Mouse (Mus musculus): ENCODE results near the gene Slc45a3. TPM values are rescaled to one million over a fixed set of nuclear protein-coding genes. Genes with fewer than 3 reads are reported as not detected.

The Slc45a3 gene
- 0.50 TPM for polyA plus RNA-seq (2017; shearing (Covaris generic))

DNA sequence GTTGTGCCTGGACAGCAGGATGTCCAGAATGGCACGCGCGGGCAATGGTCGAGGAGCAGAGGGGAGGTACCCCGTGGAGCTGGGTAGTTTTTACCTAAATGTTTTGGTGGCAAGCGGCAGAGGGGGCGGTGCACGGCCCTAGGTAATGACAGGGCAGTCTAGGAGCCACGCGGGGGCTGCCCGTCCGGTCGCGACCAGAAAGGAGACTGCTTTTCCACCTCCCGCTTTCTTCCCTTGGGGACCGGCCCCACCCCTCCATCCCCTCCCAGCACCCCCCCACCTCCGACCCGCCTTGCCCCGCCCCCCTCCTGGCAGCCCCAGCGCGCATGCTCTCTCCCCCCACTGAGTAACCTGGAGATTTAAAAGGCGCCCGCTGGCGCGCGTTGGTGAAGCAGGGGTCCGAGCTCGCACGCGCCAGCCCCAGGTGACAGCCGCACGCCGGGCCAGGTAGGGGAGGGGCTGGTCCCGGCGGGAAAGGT is at the start of gene Slc45a3:
Slc45a3 (plus strand) TSS at position 362 of the 479 bp plus-strand sequence.

DNA sequence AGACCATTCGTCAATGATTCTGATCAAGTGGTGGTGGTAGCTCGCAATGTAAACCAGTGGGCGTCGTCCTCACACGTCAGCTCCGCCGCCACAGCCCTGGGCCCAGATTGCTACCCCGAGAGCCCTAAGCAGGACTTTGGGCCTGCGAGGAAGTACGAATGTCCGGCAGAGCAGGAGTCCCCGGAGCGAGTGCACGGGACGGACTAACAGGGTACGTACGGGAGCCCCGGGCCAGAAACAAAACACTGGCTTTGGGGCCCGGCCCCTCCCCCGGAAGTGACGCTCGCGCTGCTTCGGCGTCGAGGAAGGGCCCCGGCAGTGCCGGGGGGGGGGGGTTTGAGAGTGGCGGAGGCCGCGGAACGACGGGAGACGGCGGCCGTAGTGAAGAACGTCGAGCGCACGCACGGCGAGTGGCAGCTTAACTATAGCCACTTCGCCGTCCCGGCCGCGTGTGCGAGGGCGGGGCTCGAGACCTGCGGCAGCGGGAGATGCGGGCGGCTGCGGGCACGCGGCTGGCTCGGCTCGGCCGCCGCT is 44.6 kb downstream of the Slc45a3 start, which contains the start of gene Elk4:
Elk4 (plus strand) TSS at position 326 of the 534 bp plus-strand sequence.

Other genes with a start within 250 kb of the Slc45a3 start
- not detected for gene Slc26a9, start 218.9 kb upstream of the Slc45a3 start, polyA plus RNA-seq (2017; shearing (Covaris generic))
- 0.09 TPM for gene Pm20d1, start 165.6 kb upstream of the Slc45a3 start, polyA plus RNA-seq (2017; shearing (Covaris generic))
- 55.0 TPM for gene Slc41a1, start 135.5 kb upstream of the Slc45a3 start, polyA plus RNA-seq (2017; shearing (Covaris generic))
- 49.4 TPM for gene Rab29, start 95.7 kb upstream of the Slc45a3 start, polyA plus RNA-seq (2017; shearing (Covaris generic))
- gene Nucks1, start 52.4 kb upstream of the Slc45a3 start, polyA plus RNA-seq (2017; shearing (Covaris generic)), result 31.9 TPM
- gene Elk4, start 44.6 kb downstream of the Slc45a3 start, polyA plus RNA-seq (2017; shearing (Covaris generic)), result 68.9 TPM
- gene Mfsd4a, start 105.1 kb downstream of the Slc45a3 start, polyA plus RNA-seq (2017; shearing (Covaris generic)), result 99.6 TPM
- not detected for gene Cdk18, start 176.7 kb downstream of the Slc45a3 start, polyA plus RNA-seq (2017; shearing (Covaris generic))
- not detected for gene Lemd1, start 228.5 kb downstream of the Slc45a3 start, polyA plus RNA-seq (2017; shearing (Covaris generic))
- not detected for gene AC124108.1, start 228.5 kb downstream of the Slc45a3 start, polyA plus RNA-seq (2017; shearing (Covaris generic))